Mouse (Mus musculus) heart, embryonic 12.5 days (tissue): ENCODE measurements around the gene Pecam1. TPM values are rescaled to one million over a fixed set of nuclear protein-coding genes. Genes with fewer than 3 reads are reported as not detected.
"Not testable (repeated sequence)": the region's sequence is repeated elsewhere in the genome, so short reads cannot be mapped to it uniquely, and the experiment has no call there.

Source experiments
- ATAC-seq: fragments of 200-750 bp; cut with Nextera tagmentation; 2 replicates; pipeline ENCODE4 v1.8.0; 2017; ENCODE audit warnings: moderate TSS enrichment, moderate library complexity; ENCODE audit not compliant: insufficient number of reproducible peaks, low FRiP score
- H3K27ac ChIP-seq: fragments of 300-500 bp; sonication (generic); 2 replicates; pipeline ENCODE4 v1.5.1; 2016; ENCODE audit warnings: mild to moderate bottlenecking, moderate library complexity; ENCODE audit not compliant: poor library complexity, severe bottlenecking
- H3K27me3 ChIP-seq: fragments of 300-500 bp; sonication (generic); replicated peaks from 2 replicates; pipeline ENCODE4 v1.6.1; 2016; ENCODE audit warnings: mild to moderate bottlenecking, moderate library complexity
- H3K36me3 ChIP-seq: fragments of 300-500 bp; sonication (generic); 2 replicates; pipeline ENCODE4 v1.6.1; 2016; ENCODE audit warnings: mild to moderate bottlenecking, moderate library complexity
- H3K4me1 ChIP-seq: fragments of 300-500 bp; sonication (generic); replicated peaks from 2 replicates; pipeline ENCODE4 v1.6.1; 2016; ENCODE audit warnings: mild to moderate bottlenecking
- H3K4me2 ChIP-seq: fragments of 300-500 bp; sonication (generic); 2 replicates; pipeline ENCODE4 v1.6.1; 2016; ENCODE audit warnings: mild to moderate bottlenecking, moderate library complexity
- H3K4me3 ChIP-seq: fragments of 300-500 bp; sonication (generic); 2 replicates; pipeline ENCODE4 v1.5.1; 2016; ENCODE audit warnings: mild to moderate bottlenecking
- H3K9ac ChIP-seq: fragments of 300-500 bp; sonication (generic); 2 replicates; pipeline ENCODE4 v1.6.1; 2016; ENCODE audit warnings: mild to moderate bottlenecking, moderate library complexity
- H3K9me3 ChIP-seq: fragments of 300-500 bp; sonication (generic); replicated peaks from 2 replicates; pipeline ENCODE4 v1.6.1; 2016; ENCODE audit warnings: mild to moderate bottlenecking, moderate library complexity
- WGBS: fragments of 180-500 bp; shearing (Covaris S2); methylation state at CpG from one replicate; pipeline ENCODE4 v1.1.7; 2016; 5-methylcytosine and 5-hydroxymethylcytosine counted together
- polyA plus RNA-seq: library from polyadenylated mRNA; unstranded; fragments of >200 nt; fragmentation: Nextera tagmentation; extraction: Ambion mirVana; gene quantifications from 2 replicates; pipeline ENCODE4 v1.2.1, GENCODE M21; 2016

Gene Pecam1
- polyA plus RNA-seq, 1 experiment from 2014 or later = 67.9 TPM

GRCm38 (mm10) chr11:106625577-106625976 is 124.9 kb downstream of the Pecam1 start:
- no peak for ATAC-seq
- no peak overlapping the region for H3K4me3 ChIP-seq
- no peaks in the 10 kb centered on the region for H3K27me3 ChIP-seq
- H3K9me3 ChIP-seq = no peaks in the 10 kb centered on the region
- H3K9ac ChIP-seq = no peak overlapping the region
- WGBS = 63% methylated on average over 3 of the region's 3 CpGs
- H3K4me1 ChIP-seq = peaks cover 26% of the 10 kb centered on the region
- H3K27ac ChIP-seq = no peak overlapping the region
- H3K4me2 ChIP-seq = no peak overlapping the region
- no peaks in the 10 kb centered on the region for H3K36me3 ChIP-seq

GRCm38 (mm10) chr11:106623629-106624028 is 126.8 kb downstream of the Pecam1 start:
- Histone ChIP-seq H3K27me3 (no peaks in the 10 kb centered on the region), H3K36me3 (no peaks in the 10 kb centered on the region), H3K4me2 (no peak overlapping the region), H3K4me3 (no peak overlapping the region), H3K9me3 (no peaks in the 10 kb centered on the region), H3K4me1 (peaks cover 40% of the 10 kb centered on the region), H3K9ac (no peak overlapping the region), H3K27ac (no peak overlapping the region)
- 74% methylated on average over 2 of the region's 2 CpGs for WGBS
- no peak for ATAC-seq

- H3K27me3 ChIP-seq = no peaks in the 10 kb centered on the region
- peak overlapping the region; percentile 69; the same call in 1 of the 2 replicates for H3K27ac ChIP-seq
- H3K36me3 ChIP-seq = no peaks in the 10 kb centered on the region
- ATAC-seq = no peak
- 74% methylated on average over 8 of the region's 8 CpGs for WGBS
- no peak overlapping the region for H3K4me3 ChIP-seq
- no peaks in the 10 kb centered on the region for H3K9me3 ChIP-seq
- no peak overlapping the region for H3K9ac ChIP-seq
- H3K4me1 ChIP-seq = peaks cover 40% of the 10 kb centered on the region
- no peak overlapping the region for H3K4me2 ChIP-seq
Observed at GRCm38 (mm10) chr11:106622056-106622455, 128.4 kb downstream of the Pecam1 start.

- WGBS = 78% methylated on average over 4 of the region's 4 CpGs
Observed at GRCm38 (mm10) chr11:106618768-106619167, 131.7 kb downstream of the Pecam1 start.

GRCm38 (mm10) chr11:106617821-106618580 is 132.4 kb downstream of the Pecam1 start:
- Histone ChIP-seq H3K27me3 (no peaks in the 10 kb centered on the region), H3K4me3 (no peak overlapping the region), H3K9ac (no peak overlapping the region), H3K4me1 (peaks cover 51% of the 10 kb centered on the region), H3K36me3 (no peaks in the 10 kb centered on the region), H3K27ac (no peak overlapping the region), H3K4me2 (no peak overlapping the region), H3K9me3 (no peaks in the 10 kb centered on the region)
- WGBS = 75% methylated on average over 13 of the region's 13 CpGs
- no peak for ATAC-seq

More at GRCm38 (mm10) chr11:106618768-106619167, 131.7 kb downstream of the Pecam1 start:
- not testable (repeated sequence) for H3K27me3 ChIP-seq, H3K9me3 ChIP-seq, H3K4me2 ChIP-seq, H3K4me3 ChIP-seq, H3K36me3 ChIP-seq, ATAC-seq, H3K27ac ChIP-seq, H3K9ac ChIP-seq
- H3K4me1 ChIP-seq = peaks cover 48% of the 10 kb centered on the region

GRCm38 (mm10) chr11:106615561-106615960 is 134.9 kb downstream of the Pecam1 start:
- no peaks in the 10 kb centered on the region for H3K9me3 ChIP-seq
- ATAC-seq = no peak
- no peak overlapping the region for H3K4me2 ChIP-seq
- no peak overlapping the region for H3K4me3 ChIP-seq
- H3K4me1 ChIP-seq = peaks cover 40% of the 10 kb centered on the region
- H3K27me3 ChIP-seq = no peaks in the 10 kb centered on the region
- H3K9ac ChIP-seq = no peak overlapping the region
- 69% methylated on average over 4 of the region's 4 CpGs for WGBS
- H3K36me3 ChIP-seq = no peaks in the 10 kb centered on the region
- no peak overlapping the region for H3K27ac ChIP-seq

- no peak for ATAC-seq
- Histone ChIP-seq H3K27ac (peak overlapping the region; percentile 30), H3K4me3 (no peak overlapping the region), H3K9ac (no peak overlapping the region), H3K4me1 (peaks cover 36% of the 10 kb centered on the region), H3K27me3 (no peaks in the 10 kb centered on the region), H3K36me3 (no peaks in the 10 kb centered on the region), H3K9me3 (no peaks in the 10 kb centered on the region), H3K4me2 (no peak overlapping the region)
- WGBS = 25% methylated on average over 4 of the region's 4 CpGs
Observed at GRCm38 (mm10) chr11:106614339-106614645, 136.1 kb downstream of the Pecam1 start.

GRCm38 (mm10) chr11:106613638-106614338 is 136.6 kb downstream of the Pecam1 start:
- H3K4me3 ChIP-seq = peak overlapping the region; percentile 83
- 53% methylated on average over 15 of the region's 15 CpGs for WGBS
- H3K9me3 ChIP-seq = no peaks in the 10 kb centered on the region
- peak overlapping the region; percentile 75 for H3K4me2 ChIP-seq
- no peak for ATAC-seq
- H3K9ac ChIP-seq = peak overlapping the region; percentile 71
- peaks cover 38% of the 10 kb centered on the region for H3K4me1 ChIP-seq
- H3K27ac ChIP-seq = peak overlapping the region; percentile 83
- no peaks in the 10 kb centered on the region for H3K27me3 ChIP-seq
- no peaks in the 10 kb centered on the region for H3K36me3 ChIP-seq

GRCm38 (mm10) chr11:106612961-106613637 is 137.3 kb downstream of the Pecam1 start, which contains the start of gene Tex2:
Gene Tex2 (minus strand): TSS chr11:106613423.
- Histone ChIP-seq H3K36me3 (no peaks in the 10 kb centered on the region), H3K4me1 (peaks cover 40% of the 10 kb centered on the region), H3K9ac (peak within 1 kb of the TSS; percentile 91), H3K4me2 (peak within 1 kb of the TSS; percentile 75), H3K27ac (peak within 1 kb of the TSS; percentile 83), H3K27me3 (no peaks in the 10 kb centered on the region), H3K4me3 (peak within 1 kb of the TSS; percentile 83), H3K9me3 (no peaks in the 10 kb centered on the region)
- peak; percentile 95 for ATAC-seq
- 1% methylated on average over 45 of the region's 45 CpGs for WGBS

GRCm38 (mm10) chr11:106612209-106612960 is 138.0 kb downstream of the Pecam1 start:
- peak; percentile 66 for ATAC-seq
- WGBS = under 1% methylated on average over 67 of the region's 67 CpGs
- Histone ChIP-seq H3K27me3 (no peaks in the 10 kb centered on the region), H3K4me2 (peak overlapping the region; percentile 75), H3K27ac (peak overlapping the region; percentile 83), H3K36me3 (no peaks in the 10 kb centered on the region), H3K9me3 (no peaks in the 10 kb centered on the region), H3K4me3 (peak overlapping the region; percentile 83), H3K9ac (peak overlapping the region; percentile 91), H3K4me1 (peaks cover 40% of the 10 kb centered on the region)
